Mouse (Mus musculus) heart, embryonic 10.5 days (tissue): ENCODE results near the gene Pigk. TPM values are rescaled to one million over a fixed set of nuclear protein-coding genes. Genes with fewer than 3 reads are reported as not detected.

Experiments
- polyA plus RNA-seq: library from polyadenylated mRNA; unstranded; fragments of >200 nt; fragmentation: Nextera tagmentation; extraction: Ambion mirVana; gene quantifications from 2 replicates; pipeline ENCODE4 v1.2.1, GENCODE M21; 2016

Gene Pigk
- polyA plus RNA-seq, 1 experiment from 2014 or later: 47.3 TPM

Other genes starting within 250 kb of the Pigk start
- gene Ak5, start 45.7 kb upstream of the Pigk start, polyA plus RNA-seq: 1.5 and 3.0 TPM in 2 replicates